Mouse (Mus musculus): ENCODE data around the gene Olfr164. TPM values are rescaled to one million over a fixed set of nuclear protein-coding genes. Genes with fewer than 3 reads are reported as not detected.

The Olfr164 gene
- total RNA-seq (2015; ENCODE audit: low replicate concordance) (not detected in 2 replicates), total RNA-seq (2017; ENCODE audit: low replicate concordance) (not detected in 2 replicates)

- no peak for ATAC-seq (replicated peaks; ENCODE audit: low FRiP score, poor library complexity, severe bottlenecking)
Observed at GRCm38 (mm10) chr16:19313964-19314363, at the start of gene Olfr164. Gene Olfr164, minus strand, starts transcription at chr16:19314064.

GRCm38 (mm10) chr16:19349111-19349510 lies 35.2 kb upstream of the Olfr164 start:
- ATAC-seq (replicated peaks; ENCODE audit: low FRiP score, poor library complexity, severe bottlenecking): no peak

GRCm38 (mm10) chr16:19263235-19263634 lies 50.6 kb downstream of the Olfr164 start:
- ATAC-seq (replicated peaks; ENCODE audit: low FRiP score, poor library complexity, severe bottlenecking): no peak

- no peak for ATAC-seq (replicated peaks; ENCODE audit: low FRiP score, poor library complexity, severe bottlenecking)
Observed at GRCm38 (mm10) chr16:19260780-19261179, 53.1 kb downstream of the Olfr164 start.

- ATAC-seq (replicated peaks; ENCODE audit: low FRiP score, poor library complexity, severe bottlenecking): no peak
Observed at GRCm38 (mm10) chr16:19245835-19246234, 68.0 kb downstream of the Olfr164 start.

- no peak for ATAC-seq (replicated peaks; ENCODE audit: low FRiP score, poor library complexity, severe bottlenecking)
Observed at GRCm38 (mm10) chr16:19241539-19242025, 72.3 kb downstream of the Olfr164 start.

GRCm38 (mm10) chr16:19240792-19241538 lies 72.9 kb downstream of the Olfr164 start:
- no peak for ATAC-seq (replicated peaks; ENCODE audit: low FRiP score, poor library complexity, severe bottlenecking)

- no peak for ATAC-seq (replicated peaks; ENCODE audit: low FRiP score, poor library complexity, severe bottlenecking)
Observed at GRCm38 (mm10) chr16:19236719-19237118, 77.1 kb downstream of the Olfr164 start.

Other genes starting within 250 kb of the Olfr164 start
- gene Olfr165, start 109.1 kb upstream of the Olfr164 start, total RNA-seq (2015; ENCODE audit: low replicate concordance): not detected in 2 replicates
- not detected in 2 replicates for gene Olfr165, start 109.1 kb upstream of the Olfr164 start, total RNA-seq (2017; ENCODE audit: low replicate concordance)
- gene Olfr166, start 169.6 kb upstream of the Olfr164 start, total RNA-seq (2015; ENCODE audit: low replicate concordance): not detected in 2 replicates
- not detected in 2 replicates for gene Olfr166, start 169.6 kb upstream of the Olfr164 start, total RNA-seq (2017; ENCODE audit: low replicate concordance)
- gene Olfr167, start 208.2 kb upstream of the Olfr164 start, total RNA-seq (2015; ENCODE audit: low replicate concordance): not detected in 2 replicates
- not detected in 2 replicates for gene Olfr167, start 208.2 kb upstream of the Olfr164 start, total RNA-seq (2017; ENCODE audit: low replicate concordance)
- not detected in 2 replicates for gene Olfr168, start 221.5 kb upstream of the Olfr164 start, total RNA-seq (2015; ENCODE audit: low replicate concordance)
- not detected in 2 replicates for gene Olfr168, start 221.5 kb upstream of the Olfr164 start, total RNA-seq (2017; ENCODE audit: low replicate concordance)